Mouse (Mus musculus): ENCODE data around the gene Gpr107.

DNA sequence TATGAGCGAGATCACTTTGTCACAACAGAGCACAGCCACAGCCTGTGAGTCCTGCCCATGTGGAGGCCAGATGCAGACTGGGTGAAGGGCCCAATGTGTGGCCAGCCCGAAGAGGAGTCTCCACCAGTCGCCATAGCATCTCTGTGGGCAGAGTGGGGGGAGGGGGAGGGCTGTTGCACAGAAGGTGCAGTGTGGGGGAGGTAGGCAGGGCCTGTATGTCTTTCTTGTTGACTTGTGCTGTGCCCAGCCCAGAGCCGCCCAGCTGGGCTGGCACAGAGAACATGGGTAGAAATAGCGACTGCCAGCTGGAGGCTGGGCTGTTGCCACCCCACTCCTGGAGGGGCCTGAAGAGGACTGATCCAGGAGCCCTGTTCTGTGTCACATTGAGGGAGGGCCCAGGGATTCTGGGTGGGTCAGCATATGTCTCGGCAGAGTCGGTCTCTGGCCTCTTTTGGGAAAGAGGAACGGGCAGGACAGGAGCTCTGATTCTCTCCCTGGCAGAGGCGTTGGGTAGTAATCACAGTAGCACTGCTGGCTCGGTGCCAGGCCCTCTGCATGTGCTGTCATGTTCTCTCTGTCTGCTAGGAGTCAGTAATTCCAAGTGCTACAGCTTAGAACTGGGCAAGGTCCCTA lies 111.7 kb downstream of the Gpr107 start:
- no peak for TF ChIP-seq CTCF (IDR thresholded peaks at IDR 0.05; ENCODE audit: borderline replicate concordance, extremely low read depth, insufficient read depth, insufficient read length)
- TF ChIP-seq POLR2A (IDR thresholded peaks at IDR 0.05; ENCODE audit: borderline replicate concordance, extremely low read depth, insufficient read depth, insufficient read length, poor library complexity, severe bottlenecking): no peak
